Mouse (Mus musculus): ENCODE data around the gene Agbl1.
"Not testable (repeated sequence)": the region's sequence is repeated elsewhere in the genome, so short reads cannot be mapped to it uniquely, and the experiment has no call there.

The Agbl1 gene

GRCm38 (mm10) chr7:76229311-76229937 is at the start of gene Agbl1:
Gene Agbl1 (plus strand): TSS chr7:76229887.
- no peak for DNase-seq (ENCODE audit: low spot score in 2 of 2)

GRCm38 (mm10) chr7:76185005-76185658 is 44.6 kb upstream of the Agbl1 start:
- peak; percentile 17 to 34 for DNase-seq (ENCODE audit: low spot score in 2 of 2)

DNA sequence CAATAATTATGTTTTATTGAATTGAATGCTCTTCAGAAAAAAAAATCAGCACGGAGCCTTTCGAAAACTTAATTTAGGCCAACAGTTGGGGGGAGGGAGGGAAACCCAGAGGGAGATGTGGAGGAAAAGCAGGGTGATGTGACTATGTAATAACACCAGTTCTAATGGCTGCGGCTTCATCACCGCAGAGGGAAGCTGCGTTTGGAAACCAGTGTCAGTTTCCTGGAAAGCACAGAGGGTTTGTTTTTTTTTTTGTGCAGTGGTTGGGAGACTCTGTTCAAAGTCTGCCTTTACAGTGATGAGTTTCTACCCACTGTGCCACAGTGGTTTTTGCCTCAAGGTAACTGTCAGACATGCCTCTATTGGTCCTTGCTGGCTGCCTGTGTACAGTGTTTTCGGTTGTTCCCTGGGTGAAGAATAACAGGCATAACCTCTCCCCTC is 44.0 kb upstream of the Agbl1 start:
- DNase-seq (ENCODE audit: low spot score in 2 of 2), result no peak

- no peak for DNase-seq (ENCODE audit: low spot score in 2 of 2)
Observed at GRCm38 (mm10) chr7:76218546-76218945, 11.1 kb upstream of the Agbl1 start.

DNA sequence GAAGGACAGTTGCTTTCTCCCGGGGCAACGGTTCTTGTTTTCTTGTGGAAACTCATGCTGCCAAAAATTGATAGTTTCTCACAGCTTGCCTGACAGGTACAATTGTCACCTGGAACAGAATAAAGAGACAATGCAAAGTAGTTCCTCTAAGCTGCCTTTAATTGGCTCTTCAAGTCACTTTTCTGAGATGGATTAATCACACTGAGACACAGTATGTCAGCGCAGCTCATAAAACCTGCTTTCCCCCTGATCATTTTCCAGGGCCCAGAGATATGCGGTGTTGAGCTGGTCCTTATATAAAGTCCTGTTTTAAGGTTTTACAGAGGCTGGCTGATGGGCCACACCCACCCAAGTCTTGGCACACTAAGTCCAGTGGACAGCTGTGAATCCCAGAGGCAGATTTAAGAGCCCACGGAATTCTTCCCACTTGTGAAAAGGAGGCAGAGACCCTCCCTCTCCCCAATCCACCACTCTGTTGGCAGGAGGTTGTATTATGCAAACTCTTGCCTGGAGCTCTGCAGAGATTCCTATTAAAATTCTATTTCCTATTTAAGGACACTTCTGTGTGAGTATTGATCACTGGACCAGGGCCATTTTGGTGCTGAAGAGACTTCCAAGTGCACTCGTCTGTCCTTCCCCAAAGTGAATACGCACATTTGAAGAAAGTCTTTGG is 9.8 kb upstream of the Agbl1 start:
- no peak for DNase-seq (ENCODE audit: low spot score in 2 of 2)

- DNase-seq (ENCODE audit: low spot score in 2 of 2), result no peak
Observed at GRCm38 (mm10) chr7:76222691-76223090, 7.0 kb upstream of the Agbl1 start.

- no peak for DNase-seq (ENCODE audit: low spot score in 2 of 2)
Observed at GRCm38 (mm10) chr7:76228881-76229280, 806 bp upstream of the Agbl1 start.

GRCm38 (mm10) chr7:76234321-76234720 is 4.6 kb downstream of the Agbl1 start:
- DNase-seq (ENCODE audit: low spot score in 2 of 2), result no peak

DNA sequence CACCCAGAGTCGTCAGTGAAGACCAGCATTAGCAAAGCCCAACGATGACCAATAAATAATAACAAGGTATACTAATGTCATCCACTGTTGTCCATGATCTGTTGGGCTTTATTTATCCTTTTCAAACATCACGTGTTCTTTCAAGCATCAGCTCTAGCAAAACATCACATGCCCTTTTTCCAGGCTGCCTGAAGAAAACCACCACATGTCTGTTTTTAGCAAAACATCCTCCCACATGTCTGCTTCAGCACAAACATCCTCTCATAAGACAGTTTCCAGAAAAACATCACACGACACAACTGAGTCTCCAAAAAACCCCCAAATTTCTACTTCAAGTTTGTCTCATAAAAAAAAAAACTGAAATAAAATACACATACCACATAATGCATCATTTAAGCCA is 7.8 kb downstream of the Agbl1 start:
- no peak for DNase-seq (ENCODE audit: low spot score in 2 of 2)

DNA sequence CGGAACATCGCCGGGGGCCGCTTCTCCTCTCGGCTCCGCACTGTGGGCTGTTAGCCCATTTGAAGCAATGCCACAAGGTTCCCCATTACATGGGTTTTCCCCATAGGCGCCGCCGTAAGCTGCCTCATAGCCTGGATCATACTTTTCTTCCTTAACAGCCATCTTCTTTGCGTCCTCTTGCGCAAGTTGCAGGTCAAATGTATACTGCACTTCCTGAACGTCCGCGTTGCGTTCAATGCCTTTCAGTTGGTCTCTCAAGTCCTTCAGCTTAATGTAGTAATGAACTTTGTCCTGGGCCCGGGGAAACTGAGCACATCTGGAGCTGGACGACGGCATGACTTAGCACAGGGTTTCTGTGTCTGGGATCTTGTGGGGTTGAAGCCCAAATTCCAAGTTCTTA is 15.2 kb downstream of the Agbl1 start:
- DNase-seq (ENCODE audit: low spot score in 2 of 2), result not testable (repeated sequence)

DNA sequence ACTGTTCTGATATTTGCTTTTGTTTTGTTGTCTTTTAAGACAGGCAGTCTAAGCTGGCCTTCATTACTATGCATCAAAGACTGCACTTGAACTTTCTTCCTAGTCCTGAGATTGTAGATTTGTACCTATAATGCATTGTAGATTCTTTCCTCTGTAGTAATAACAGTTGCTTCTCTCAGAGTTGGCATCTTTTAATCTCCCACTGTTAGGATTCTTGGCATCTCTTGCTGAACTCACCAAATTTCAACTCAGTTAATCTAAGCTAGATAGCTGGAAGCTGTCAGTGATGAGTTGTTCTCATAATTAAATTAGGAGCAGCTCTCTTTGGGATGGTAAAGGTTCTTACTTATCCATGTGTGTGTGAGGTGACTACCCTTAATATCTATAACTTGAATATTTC is 45.4 kb downstream of the Agbl1 start:
- DNase-seq (ENCODE audit: low spot score in 2 of 2), result no peak

DNA sequence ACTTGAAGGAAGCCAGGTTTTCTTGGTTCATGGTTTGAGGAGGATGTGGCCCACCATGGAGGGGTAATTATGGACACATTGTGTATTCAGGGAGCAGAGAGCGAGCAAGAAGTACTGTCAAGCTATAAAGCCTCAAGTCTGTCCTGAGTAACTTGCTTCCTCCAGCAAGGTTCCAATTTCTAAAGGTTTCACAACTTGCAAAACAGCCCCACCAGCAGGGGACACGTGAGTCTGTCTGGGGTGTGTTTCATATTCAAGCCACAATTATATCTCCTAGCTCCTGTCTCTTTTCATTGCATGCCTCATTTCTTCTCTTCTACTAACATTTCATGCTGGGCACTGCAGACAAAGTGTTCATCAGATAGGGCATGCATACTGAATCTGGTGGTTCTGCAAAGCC is 53.1 kb downstream of the Agbl1 start:
- no peak for DNase-seq (ENCODE audit: low spot score in 2 of 2)

DNA sequence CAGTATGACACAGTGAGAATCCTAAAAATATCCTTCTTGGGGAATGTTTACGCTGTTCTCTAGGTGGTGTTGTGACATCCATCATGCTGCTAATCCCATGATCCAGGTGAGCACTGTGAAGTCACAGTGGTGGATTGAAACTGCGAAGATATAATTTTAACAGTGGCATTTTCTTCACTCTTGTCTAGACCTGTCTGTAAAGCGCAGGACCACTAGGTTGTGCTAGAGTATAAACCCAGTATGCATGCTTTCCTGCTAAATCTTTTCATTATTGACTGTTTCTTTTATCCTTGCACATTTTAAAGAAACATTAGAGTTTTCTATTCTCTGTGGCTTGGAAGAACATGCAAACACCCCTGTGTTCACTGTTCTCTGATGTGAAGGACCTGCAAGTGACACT is 57.8 kb downstream of the Agbl1 start:
- DNase-seq (ENCODE audit: low spot score in 2 of 2), result peak in 1 of 2 experiments; percentile 35

DNA sequence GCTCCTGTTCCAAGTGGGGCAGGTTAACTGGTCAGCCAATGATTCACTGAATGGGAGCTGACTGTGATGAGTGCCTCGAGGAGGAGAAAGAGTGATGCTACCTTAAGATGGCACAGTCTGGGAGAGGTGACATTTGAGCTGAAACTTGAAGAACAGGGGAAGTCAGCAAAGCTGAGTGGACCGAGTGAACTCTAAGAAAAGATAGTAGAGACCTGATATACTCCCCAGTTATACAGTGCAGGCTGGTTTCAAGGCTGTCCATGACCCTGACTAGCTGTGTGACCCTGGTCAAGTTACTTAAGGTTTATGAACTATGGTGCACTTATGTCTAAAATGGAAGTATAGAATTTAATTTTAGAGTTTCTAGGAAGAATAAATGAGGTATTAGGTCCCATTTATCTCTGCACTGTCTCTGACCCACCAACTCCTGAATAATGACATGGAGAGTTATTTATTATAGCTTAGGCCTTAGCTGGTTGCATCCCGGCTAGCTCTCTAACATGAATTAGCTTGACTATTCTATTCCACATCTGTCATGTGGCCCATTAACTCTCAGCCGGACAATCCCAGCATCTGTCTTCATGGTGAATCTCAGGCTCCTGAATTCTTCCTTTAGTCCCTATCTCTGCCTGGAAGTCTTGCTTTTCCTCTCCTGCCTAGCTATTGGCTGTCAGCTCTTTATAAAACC is 92.3 kb downstream of the Agbl1 start:
- no peak for DNase-seq (ENCODE audit: low spot score in 2 of 2)

GRCm38 (mm10) chr7:76326091-76326490 is 96.4 kb downstream of the Agbl1 start:
- no peak for DNase-seq (ENCODE audit: low spot score in 2 of 2)

DNA sequence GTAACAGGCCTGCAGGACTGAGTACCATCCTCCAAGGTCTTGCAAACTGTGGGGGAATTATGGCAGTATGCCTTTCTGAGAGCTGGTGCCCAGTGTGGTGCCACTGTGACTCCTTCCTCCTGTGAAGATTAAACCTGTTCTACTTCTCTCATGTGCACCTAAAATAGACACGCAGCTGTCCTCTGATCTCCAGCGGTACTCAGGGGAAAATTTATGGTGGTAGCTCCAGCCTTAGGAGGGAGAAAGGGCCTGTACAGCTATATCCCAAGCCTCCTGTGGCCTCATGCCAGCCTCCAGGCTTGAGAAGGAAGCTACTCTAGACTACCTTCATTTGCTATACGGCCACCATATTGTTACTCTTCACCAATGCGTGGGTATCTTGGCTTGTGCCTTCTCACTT is 109.6 kb downstream of the Agbl1 start:
- no peak for DNase-seq (ENCODE audit: low spot score in 2 of 2)

- DNase-seq (ENCODE audit: low spot score in 2 of 2), result no peak
Observed at GRCm38 (mm10) chr7:76341601-76342000, 111.9 kb downstream of the Agbl1 start.

DNA sequence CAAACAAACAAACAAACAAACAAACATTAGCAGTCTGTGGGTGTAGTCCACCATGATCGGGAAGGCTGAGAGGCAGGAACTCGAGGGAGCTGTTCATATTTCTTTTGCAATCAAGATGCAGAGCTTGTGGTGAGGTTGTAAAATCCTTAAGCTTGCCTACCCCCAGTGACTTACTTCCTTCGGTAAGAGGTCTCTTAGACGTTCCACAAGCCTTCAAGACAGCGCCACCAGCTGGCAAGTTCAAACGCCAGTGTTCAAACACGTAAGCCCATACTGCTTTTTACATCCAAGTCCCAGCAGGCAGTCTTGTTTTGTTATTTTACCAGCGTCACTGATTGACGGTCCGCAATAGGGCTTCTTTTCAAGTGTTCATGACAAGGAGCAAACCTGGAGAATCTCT is 123.8 kb downstream of the Agbl1 start:
- no peak for DNase-seq (ENCODE audit: low spot score in 2 of 2)

DNA sequence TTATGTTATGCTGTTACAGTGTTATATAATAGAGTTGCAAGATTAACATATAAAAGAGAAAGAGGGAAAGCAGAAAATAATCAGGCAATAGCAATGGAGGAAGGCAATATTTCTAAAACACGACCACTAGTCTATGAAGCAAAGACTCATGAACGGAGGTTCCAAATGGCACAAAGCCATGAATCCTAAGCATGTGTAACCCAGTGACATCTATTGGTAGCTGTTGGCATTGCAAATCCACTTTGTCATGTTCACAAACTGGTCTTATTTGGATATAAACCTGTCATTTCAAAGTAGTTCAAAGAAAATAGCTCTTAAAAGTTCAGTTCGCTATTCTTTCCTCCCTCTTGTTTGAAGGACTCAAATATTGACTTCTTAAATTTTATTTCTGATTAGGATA is 124.8 kb downstream of the Agbl1 start:
- DNase-seq (ENCODE audit: low spot score in 2 of 2), result peak; percentile 9 to 59

DNA sequence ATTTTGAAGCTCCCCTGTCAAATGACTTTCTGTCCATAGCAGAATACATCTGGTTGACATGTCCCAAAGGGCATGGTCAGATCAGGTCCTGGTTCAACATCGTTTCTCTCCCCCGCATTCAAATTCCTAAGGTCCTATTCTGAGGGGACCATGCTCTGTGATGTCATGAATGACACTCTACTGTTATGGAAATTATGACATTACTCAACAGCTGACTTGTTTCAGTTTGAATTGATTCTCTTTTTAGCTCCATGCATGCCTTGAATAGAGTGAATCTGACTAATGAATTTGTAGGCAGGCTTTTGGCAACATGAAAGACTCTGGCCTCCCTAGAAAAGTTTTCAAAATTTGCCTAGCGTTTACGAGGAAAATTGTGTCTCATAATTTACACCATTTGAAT is 141.6 kb downstream of the Agbl1 start:
- no peak for DNase-seq (ENCODE audit: low spot score in 2 of 2)

DNA sequence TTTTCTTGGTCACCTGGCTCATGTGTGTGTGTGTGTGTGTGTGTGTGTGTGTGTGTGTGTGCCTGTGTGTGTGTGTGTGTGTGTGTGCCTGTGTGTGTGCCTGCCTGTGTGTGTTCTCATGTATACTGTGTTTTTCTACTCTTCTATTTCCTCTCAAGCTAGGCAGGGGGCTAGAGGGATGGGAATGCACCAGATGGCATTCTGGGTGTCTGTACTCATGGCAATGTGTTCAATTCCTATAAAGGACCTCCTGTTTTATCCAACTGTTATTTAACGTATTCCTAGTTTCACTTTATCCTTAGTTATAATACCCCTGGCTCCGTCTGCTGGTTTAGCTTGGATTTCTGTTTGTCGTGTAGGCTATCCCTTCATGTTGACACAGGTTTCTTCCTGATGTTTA is 149.8 kb downstream of the Agbl1 start:
- DNase-seq (ENCODE audit: low spot score in 2 of 2), result no peak

DNA sequence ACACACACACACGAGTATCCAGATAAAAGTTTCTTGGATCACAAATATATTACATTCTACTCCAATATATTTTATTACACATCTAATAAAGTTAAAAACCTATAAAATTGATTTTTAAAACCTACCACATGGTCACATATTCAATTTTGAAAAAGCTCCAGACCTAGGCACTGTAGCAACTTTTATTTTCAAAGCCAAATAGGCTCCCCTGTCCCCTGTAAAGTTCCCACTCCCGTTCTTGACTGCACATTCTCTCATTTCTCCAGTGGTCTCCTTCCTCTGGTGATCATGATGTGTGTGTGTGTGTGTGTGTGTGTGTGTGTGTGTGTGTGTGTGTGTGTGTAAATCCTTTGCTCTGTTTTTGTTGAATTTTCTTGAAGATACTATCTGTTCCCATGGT is 152.3 kb downstream of the Agbl1 start:
- no peak for DNase-seq (ENCODE audit: low spot score in 2 of 2)

DNA sequence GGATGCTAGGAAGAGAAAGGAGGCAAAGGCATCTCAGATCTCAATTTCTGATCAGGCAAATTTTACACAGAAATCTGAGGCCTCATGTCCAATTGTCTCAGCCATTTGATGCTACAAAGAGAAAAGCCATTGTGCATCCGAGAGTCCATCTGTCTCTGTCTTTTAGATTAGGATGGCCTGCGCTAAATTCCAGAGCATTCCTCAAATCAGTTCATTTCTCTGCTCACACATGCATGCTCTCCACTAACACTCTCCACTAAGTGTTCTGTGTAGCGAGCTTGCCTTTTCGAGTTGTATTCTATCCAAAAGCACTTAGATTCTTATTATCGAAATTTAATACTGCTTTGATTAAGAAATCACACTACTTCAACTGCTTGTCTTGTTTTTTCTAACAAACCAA is 159.6 kb downstream of the Agbl1 start:
- DNase-seq (ENCODE audit: low spot score in 2 of 2), result no peak
